Mouse (Mus musculus) C2C12 (cell line): ENCODE measurements around the gene Mau2. TPM values are rescaled to one million over a fixed set of nuclear protein-coding genes. Genes with fewer than 3 reads are reported as not detected.
"Not testable (repeated sequence)": the region's sequence is repeated elsewhere in the genome, so short reads cannot be mapped to it uniquely, and the experiment has no call there.

Source experiments
- H3K27me3 ChIP-seq: one replicate; pipeline ENCODE4 v1.6.1; 2011; ENCODE audit not compliant: control insufficient read depth, insufficient read depth, insufficient read length
- H3K36me3 ChIP-seq: one replicate; pipeline ENCODE4 v1.6.1; 2011; ENCODE audit not compliant: control insufficient read depth, insufficient read depth
- H3K4me3 ChIP-seq: one replicate; pipeline ENCODE4 v1.5.1; 2011; ENCODE audit warnings: mild to moderate bottlenecking, control low read depth; ENCODE audit not compliant: poor library complexity, insufficient read depth, severe bottlenecking
- H3K79me2 ChIP-seq: one replicate; pipeline ENCODE4 v1.6.1; 2011; ENCODE audit not compliant: control insufficient read depth, insufficient read depth
- H3K79me3 ChIP-seq: one replicate; pipeline ENCODE4 v1.6.1; 2011; ENCODE audit warnings: low read depth, control low read depth
- H3ac ChIP-seq: one replicate; pipeline ENCODE3; 2011; ENCODE audit warnings: low read depth; ENCODE audit not compliant: control insufficient read depth, insufficient read length
- CEBPB ChIP-seq: IDR thresholded peaks from one replicate; pipeline ENCODE4 v1.6.1; 2011; ENCODE audit warnings: low read depth, mild to moderate bottlenecking, control low read depth, moderate library complexity
- CTCF ChIP-seq: IDR thresholded peaks from one replicate; pipeline ENCODE4 v1.5.1; 2011; ENCODE audit not compliant: control insufficient read depth, insufficient read depth, insufficient read length
- FOSL1 ChIP-seq: IDR thresholded peaks from one replicate; pipeline ENCODE4 v1.8.0; 2011; ENCODE audit warnings: mild to moderate bottlenecking, low read length; ENCODE audit not compliant: poor library complexity, insufficient read depth, severe bottlenecking
- MAX ChIP-seq: IDR thresholded peaks from one replicate; pipeline ENCODE4 v1.6.1; 2011; ENCODE audit warnings: mild to moderate bottlenecking, control low read depth
- MYOD1 ChIP-seq: IDR thresholded peaks from one replicate; pipeline ENCODE4 v1.6.1; 2011; ENCODE audit warnings: low read depth; ENCODE audit not compliant: control insufficient read depth, insufficient read length
- MYOG ChIP-seq: IDR thresholded peaks from one replicate; pipeline ENCODE4 v1.6.1; 2011; ENCODE audit not compliant: control insufficient read depth, insufficient read length; ENCODE audit errors: extremely low read depth
- USF1 ChIP-seq: IDR thresholded peaks from one replicate; pipeline ENCODE4 v1.6.1; 2011; ENCODE audit warnings: low read depth, mild to moderate bottlenecking, control low read depth, moderate library complexity
- polyA plus RNA-seq: library from polyadenylated mRNA; unstranded; fragments of >200 nt; fragmentation: generic; extraction: Trizol; gene quantifications from one replicate; pipeline ENCODE4 v1.2.1, GENCODE M21; 2012; ENCODE audit warnings: missing spikeins

The Mau2 gene
- polyA plus RNA-seq, 1 experiment = 24.0 TPM

DNA sequence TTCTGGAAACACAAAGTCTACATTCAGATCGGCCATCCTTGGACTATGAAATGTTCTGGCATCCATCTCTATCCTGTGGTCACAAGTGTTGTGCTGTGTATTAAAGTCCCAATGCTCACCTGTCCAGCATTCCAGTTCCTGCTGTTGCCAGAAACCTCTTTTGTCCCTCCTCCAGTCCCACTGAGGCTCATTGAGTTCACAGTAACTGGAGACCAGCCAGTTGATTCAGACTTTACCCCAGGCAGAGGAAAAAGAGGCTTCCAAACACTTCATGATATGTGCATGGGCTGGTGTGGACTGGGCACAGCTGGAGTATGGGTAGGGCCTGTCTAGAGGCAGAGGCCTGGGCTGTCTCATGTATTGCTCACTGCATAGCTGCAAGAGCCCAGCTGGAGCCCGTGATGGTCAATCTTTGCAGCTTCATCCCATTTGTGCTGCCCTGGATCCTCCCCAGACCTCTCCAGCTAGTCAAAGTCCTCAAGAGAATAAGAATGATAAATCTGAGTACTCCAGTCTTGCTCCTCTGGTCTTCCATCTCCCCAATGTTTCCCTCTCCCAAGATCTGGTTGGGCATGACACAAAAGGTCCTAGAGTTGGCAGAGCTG lies 29.4 kb upstream of the Mau2 start:
- peaks cover 20% of the 10 kb centered on the region for H3K36me3 ChIP-seq
- TF ChIP-seq CEBPB (no peak), USF1 (no peak), MYOD1 (no peak), FOSL1 (no peak), CTCF (no peak), MAX (no peak), MYOG (no peak)

DNA sequence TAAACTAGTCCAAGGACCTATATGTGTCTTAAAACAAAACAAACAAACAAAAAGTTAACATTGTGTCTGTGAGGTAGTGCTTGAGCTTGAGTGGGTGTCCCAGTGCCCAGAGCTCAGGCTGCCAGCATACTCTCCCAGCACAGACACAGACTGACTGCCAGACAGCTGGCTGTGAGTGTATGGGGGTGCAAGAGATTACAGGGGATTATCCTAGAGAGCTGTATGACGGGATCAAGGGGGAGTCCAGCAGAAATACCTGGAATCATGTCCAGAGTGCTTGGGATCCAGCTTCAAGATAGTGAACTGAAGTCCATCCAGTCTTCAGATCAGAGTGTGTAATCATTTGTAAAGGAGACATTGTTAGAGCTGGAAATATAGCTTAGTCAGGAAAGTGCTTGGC lies 15.2 kb upstream of the Mau2 start:
- Histone ChIP-seq H3K79me2 (no peaks in the 10 kb centered on the region), H3K36me3 (peaks cover 53% of the 10 kb centered on the region), H3K4me3 (no peak overlapping the region), H3K79me3 (no peaks in the 10 kb centered on the region), H3ac (no peak overlapping the region), H3K27me3 (no peaks in the 10 kb centered on the region)
- no peak for TF ChIP-seq CTCF
- TF ChIP-seq MYOD1 = no peak
- no peak for TF ChIP-seq USF1
- TF ChIP-seq FOSL1 = no peak
- TF ChIP-seq MAX = no peak
- no peak for TF ChIP-seq MYOG
- TF ChIP-seq CEBPB = no peak

More for the DNA sequence above, 29.4 kb upstream of the Mau2 start:
- H3K79me2 ChIP-seq = no peaks in the 10 kb centered on the region
- no peaks in the 10 kb centered on the region for H3K27me3 ChIP-seq
- H3K79me3 ChIP-seq = no peaks in the 10 kb centered on the region
- H3ac ChIP-seq = no peak overlapping the region
- H3K4me3 ChIP-seq = no peak overlapping the region

GRCm38 (mm10) chr8:70050434-70050833 lies 7.9 kb upstream of the Mau2 start:
- Histone ChIP-seq H3K79me2 (peaks cover 37% of the 10 kb centered on the region), H3K79me3 (peaks cover 14% of the 10 kb centered on the region), H3K36me3 (peaks cover 34% of the 10 kb centered on the region)
- not testable (repeated sequence) for H3K4me3 ChIP-seq, H3ac ChIP-seq, H3K27me3 ChIP-seq

GRCm38 (mm10) chr8:70049662-70050061 lies 7.1 kb upstream of the Mau2 start:
- H3K79me2 ChIP-seq = peaks cover 45% of the 10 kb centered on the region
- H3K36me3 ChIP-seq = peaks cover 34% of the 10 kb centered on the region
- no peak for TF ChIP-seq CEBPB
- no peak for TF ChIP-seq FOSL1
- no peak for TF ChIP-seq MYOG
- TF ChIP-seq MAX = no peak
- TF ChIP-seq USF1 = no peak
- no peak for TF ChIP-seq CTCF
- TF ChIP-seq MYOD1 = no peak
- no peak overlapping the region for H3K4me3 ChIP-seq
- H3ac ChIP-seq = no peak overlapping the region
- H3K27me3 ChIP-seq = no peaks in the 10 kb centered on the region
- peaks cover 17% of the 10 kb centered on the region for H3K79me3 ChIP-seq

DNA sequence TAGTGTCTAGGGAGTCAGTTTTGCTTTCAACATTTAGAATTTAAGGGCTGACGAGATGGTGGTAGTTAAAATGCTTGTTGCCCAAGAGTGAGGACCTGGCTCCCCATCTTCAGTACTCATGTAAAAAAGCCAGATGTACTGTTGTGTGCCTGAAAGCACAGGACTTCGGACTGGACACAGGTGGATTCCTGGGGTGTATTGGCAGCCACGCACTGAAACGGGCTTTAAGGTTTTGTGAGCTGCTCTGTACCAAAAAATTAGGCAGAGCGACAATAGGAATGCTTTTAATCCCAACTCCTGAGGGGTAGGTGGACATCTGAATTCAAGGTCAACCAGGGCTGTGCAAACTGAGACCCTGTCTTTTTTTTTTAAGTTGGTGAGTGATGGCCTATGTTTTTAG lies 1.5 kb upstream of the Mau2 start:
- Histone ChIP-seq H3K36me3 (peaks cover 5% of the 10 kb centered on the region), H3K4me3 (peak overlapping the region; percentile 96)

More for the DNA sequence above, 1.5 kb upstream of the Mau2 start:
- peaks cover 65% of the 10 kb centered on the region for H3K79me3 ChIP-seq
- TF ChIP-seq CTCF = no peak
- TF ChIP-seq USF1 = no peak
- no peak for TF ChIP-seq FOSL1
- no peak for TF ChIP-seq MYOD1
- TF ChIP-seq MYOG = no peak
- no peak for TF ChIP-seq CEBPB
- no peak for TF ChIP-seq MAX
- H3ac ChIP-seq = peak overlapping the region; percentile 18
- H3K79me2 ChIP-seq = peaks cover 98% of the 10 kb centered on the region
- no peaks in the 10 kb centered on the region for H3K27me3 ChIP-seq
